Mouse (Mus musculus) left cerebral cortex, postnatal 25 days (tissue): ENCODE data around the gene Fsd1. TPM values are rescaled to one million over a fixed set of nuclear protein-coding genes. Genes with fewer than 3 reads are reported as not detected.
A peak's percentile ranks its signal among the peaks of the same experiment; 100 is the strongest.

Experiments
- DNase-seq, 2 experiments: peaks; one replicate each; pipeline ENCODE4 v3.0.0; 2022; ENCODE audit warnings: low spot score in 2 of 2, mixed read lengths in 1 of 2
- intact Hi-C: fragments of 180-260 bp; cut with DNase I; formaldehyde crosslinking; loops from one replicate; pipeline ENCODE4 v1.15.1; 2025
- total RNA-seq, 2 experiments: library from RNA; stranded (reverse); gene quantifications; 2 replicates each; pipeline ENCODE4 v1.2.3; 2021

Gene Fsd1
- total RNA-seq, 2 experiments from 2014 or later: 70.5 to 78.8 TPM

DNA sequence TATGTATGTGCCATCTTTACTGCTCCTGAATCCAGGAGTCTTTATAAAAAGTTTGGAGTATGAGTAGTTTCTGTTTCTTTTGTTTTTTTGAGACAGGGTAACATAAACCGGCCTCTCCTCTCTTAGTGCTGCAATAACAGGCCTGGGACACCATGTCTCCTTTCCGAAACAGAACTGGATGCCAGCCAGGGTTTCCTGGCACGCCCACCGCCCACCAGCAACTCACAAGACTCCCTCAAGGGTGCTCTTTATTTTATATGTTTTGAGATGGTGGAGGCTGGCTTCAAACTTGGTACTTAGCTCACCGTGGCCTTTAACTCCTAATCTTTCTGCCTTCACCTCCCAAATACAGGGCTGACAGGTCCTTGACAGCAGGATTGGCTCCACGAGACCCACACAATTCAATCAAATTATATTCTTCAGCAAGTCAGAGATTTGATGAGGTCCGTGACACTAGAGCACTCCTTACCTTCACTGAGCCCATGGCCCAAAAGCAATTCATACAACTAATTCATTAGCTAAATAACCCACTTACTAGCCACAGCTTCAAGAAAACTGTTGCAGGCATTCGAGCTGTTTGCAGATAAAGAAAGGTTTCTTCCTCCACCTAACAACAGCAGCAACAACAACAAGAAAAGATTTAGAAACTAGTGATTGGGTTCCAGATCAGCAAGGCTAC is 52.4 kb downstream of the Fsd1 start:
- DNase-seq: no peak

DNA sequence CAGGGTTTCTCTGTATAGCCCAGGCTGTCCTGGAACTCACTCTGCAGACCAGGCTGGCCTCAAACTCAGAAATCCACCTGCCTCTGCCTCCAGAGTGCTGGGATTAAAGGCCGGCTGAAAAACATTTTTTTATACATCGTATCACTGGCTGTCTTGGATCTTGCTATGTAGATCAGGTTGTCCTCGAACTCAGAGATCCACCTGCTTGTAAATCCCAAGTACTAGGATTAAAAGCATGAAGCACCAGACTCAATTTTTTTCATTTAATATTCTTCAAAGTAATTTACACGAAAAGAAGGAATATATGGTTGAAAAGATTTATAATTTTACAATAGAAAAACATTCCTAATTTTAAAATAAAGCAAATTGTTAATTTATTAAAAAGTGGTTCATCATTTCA is 53.0 kb downstream of the Fsd1 start:
- no peak for DNase-seq
- intact Hi-C loops: no loop called here

More for the DNA sequence above, 52.4 kb downstream of the Fsd1 start:
- intact Hi-C loops: no loop called here

DNA sequence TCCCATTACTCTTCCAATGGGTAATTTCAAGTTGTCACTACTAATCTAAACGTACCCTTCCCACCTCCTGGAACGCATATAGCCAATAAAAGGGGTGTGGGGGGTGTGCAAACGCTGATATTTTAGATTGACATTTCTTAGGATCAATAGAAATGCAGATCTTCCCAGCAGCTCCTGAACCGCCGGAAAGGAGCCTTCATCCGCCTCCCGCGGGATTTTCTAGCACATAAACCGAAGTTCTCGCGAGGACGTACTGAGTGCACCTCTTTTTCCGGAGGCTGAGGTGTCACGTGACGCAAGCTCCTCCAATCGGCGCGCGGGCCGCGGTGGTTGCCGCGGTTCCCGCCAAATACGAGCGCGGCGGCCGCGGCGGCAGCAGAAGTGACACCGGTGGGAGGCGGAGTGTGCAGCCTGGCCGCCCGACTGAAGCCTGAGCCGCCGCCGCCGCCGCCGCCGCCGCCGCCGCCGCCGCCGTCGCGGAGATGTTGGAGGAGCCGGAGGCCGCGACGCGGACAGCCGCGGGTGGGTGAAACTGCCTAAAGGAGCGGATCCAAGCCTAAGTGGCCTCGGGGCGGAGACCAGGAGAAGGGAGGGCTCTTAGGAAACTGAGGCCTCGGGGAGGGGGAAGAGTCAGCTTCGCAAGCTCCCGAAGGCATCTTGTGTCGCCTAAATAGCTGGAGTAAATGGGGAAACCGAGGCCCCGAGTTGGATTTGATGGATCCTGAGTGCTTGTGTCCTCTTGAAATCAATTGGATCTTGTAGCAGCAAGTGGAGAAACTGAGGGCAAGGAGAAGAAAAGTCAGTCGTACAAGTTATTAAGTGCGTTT is 53.9 kb downstream of the Fsd1 start, which contains the start of gene Chaf1a:
Gene Chaf1a, plus strand, starts transcription at position 410 of the 827 bp plus-strand sequence.
- peak; percentile 97 to 99 for DNase-seq
- intact Hi-C loops: no loop called here

DNA sequence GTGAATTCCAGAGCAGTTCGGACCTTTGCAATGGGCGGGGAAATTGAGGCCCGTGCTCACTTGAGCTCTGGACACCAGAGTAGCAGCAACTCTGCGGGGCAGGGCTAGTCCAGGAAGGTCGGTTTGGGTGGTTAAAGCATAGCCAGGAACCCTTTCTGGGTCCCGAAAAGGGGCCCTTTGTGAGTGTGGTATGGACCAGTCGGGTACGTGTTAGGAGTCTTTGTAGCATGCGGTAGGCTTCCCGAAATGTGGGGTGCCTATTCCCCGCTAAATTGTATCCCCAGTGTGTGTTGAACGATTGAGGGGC is 54.5 kb downstream of the Fsd1 start:
- intact Hi-C loops: no loop called here
- no peak for DNase-seq

Other genes with a start within 250 kb of the Fsd1 start
- gene Adgre4, start 236.5 kb upstream of the Fsd1 start, total RNA-seq: not detected
- 1 to 10 TPM; 7.1 TPM for gene Zfp119a, start 107.6 kb upstream of the Fsd1 start, total RNA-seq
- gene Zfp959, start 94.4 kb upstream of the Fsd1 start, total RNA-seq: 1 to 10 TPM; 7.6 to 7.7 TPM
- gene Zfp119b, start 37.0 kb upstream of the Fsd1 start, total RNA-seq: 1 to 10 TPM; 3.5 to 4.0 TPM
- 1 to 10 TPM; 2.1 to 2.5 TPM for gene Ebi3, start 33.9 kb upstream of the Fsd1 start, total RNA-seq
- 10 to 100 TPM; 15.0 to 15.3 TPM for gene Yju2, start 27.4 kb upstream of the Fsd1 start, total RNA-seq
- 10 to 100 TPM; 30.9 to 34.4 TPM for gene Shd, start 16.0 kb upstream of the Fsd1 start, total RNA-seq
- 1 to 10 TPM; 1.9 to 3.0 TPM for gene Stap2, start 19.1 kb downstream of the Fsd1 start, total RNA-seq
- gene Mpnd, start 19.2 kb downstream of the Fsd1 start, total RNA-seq: 100 to 1,000 TPM in 1 of 2 experiments, 10 to 100 TPM in 1; 97.4 to 104 TPM
- gene Sh3gl1, start 50.1 kb downstream of the Fsd1 start, total RNA-seq: 10 to 100 TPM; 44.5 to 47.8 TPM
- gene Chaf1a, start 53.9 kb downstream of the Fsd1 start, total RNA-seq: 1 to 10 TPM; 1.7 to 1.9 TPM
- gene Ubxn6, start 88.5 kb downstream of the Fsd1 start, total RNA-seq: 10 to 100 TPM; 77.0 to 77.7 TPM
- 100 to 1,000 TPM in 1 of 2 experiments, 10 to 100 TPM in 1; 90.8 to 109 TPM for gene Hdgfl2, start 93.1 kb downstream of the Fsd1 start, total RNA-seq
- gene Plin4, start 123.3 kb downstream of the Fsd1 start, total RNA-seq: 1 to 10 TPM; 1.4 to 1.6 TPM
- under 1 TPM; 0.64 to 0.87 TPM for gene Plin5, start 131.1 kb downstream of the Fsd1 start, total RNA-seq
- 1 to 10 TPM; 3.1 to 3.5 TPM for gene Lrg1, start 135.5 kb downstream of the Fsd1 start, total RNA-seq
- gene Sema6b, start 153.8 kb downstream of the Fsd1 start, total RNA-seq: 100 to 1,000 TPM; 131 TPM
- 1 to 10 TPM; 7.8 to 8.9 TPM for gene Tnfaip8l1, start 176.0 kb downstream of the Fsd1 start, total RNA-seq
- gene Mydgf, start 197.4 kb downstream of the Fsd1 start, total RNA-seq: 10 to 100 TPM; 40.5 to 42.1 TPM
- 10 to 100 TPM; 68.3 to 71.4 TPM for gene Dpp9, start 232.4 kb downstream of the Fsd1 start, total RNA-seq